Mouse (Mus musculus) adrenal gland, postnatal 0 days (tissue): Measurements from ENCODE around the gene Tpcn2. TPM values are rescaled to one million over a fixed set of nuclear protein-coding genes. Genes with fewer than 3 reads are reported as not detected.

Source experiments
- polyA plus RNA-seq: library from polyadenylated mRNA; unstranded; fragments of >200 nt; fragmentation: Nextera tagmentation; extraction: Ambion mirVana; gene quantifications from 2 replicates; pipeline ENCODE4 v1.2.1, GENCODE M21; 2015

Tpcn2 gene
- polyA plus RNA-seq, result 4.7 and 9.3 TPM in 2 replicates

DNA sequence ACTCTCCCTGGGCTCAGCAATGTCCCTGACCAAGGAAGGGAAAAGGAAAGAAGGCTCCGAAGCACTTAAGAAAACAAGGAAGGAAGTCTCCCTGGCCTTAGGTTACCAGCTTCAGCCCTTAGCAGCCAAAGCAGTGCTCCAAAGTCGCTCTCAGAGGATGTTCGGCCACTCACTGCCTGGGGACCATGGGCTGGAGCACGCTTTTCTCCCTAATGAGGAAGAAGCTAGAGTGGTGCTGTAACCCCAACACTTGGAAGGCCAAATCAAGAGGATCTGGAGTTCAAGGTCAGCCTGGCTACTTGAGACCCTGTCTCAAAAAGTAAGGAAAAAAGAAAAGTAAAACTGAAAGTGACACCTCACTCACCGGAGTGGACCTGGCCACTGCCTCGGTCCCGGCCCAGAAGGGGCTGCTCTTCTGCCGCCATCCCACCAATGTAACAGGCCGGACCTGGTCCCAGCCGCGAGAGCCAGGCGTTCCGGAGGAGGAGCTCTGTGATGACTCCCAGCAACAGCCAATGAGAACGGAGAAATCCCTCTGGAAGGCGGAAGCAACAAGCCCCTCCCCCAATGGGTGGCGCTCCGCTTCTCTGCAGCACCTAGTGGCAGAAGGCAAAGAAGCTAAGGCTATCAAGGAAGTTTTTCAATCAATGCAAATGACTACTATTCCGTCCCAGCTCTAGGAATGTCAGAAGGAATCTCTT is at the start of gene Tpcn2:
Gene Tpcn2, minus strand, starts transcription at position 525 of the 701 bp plus-strand sequence.

DNA sequence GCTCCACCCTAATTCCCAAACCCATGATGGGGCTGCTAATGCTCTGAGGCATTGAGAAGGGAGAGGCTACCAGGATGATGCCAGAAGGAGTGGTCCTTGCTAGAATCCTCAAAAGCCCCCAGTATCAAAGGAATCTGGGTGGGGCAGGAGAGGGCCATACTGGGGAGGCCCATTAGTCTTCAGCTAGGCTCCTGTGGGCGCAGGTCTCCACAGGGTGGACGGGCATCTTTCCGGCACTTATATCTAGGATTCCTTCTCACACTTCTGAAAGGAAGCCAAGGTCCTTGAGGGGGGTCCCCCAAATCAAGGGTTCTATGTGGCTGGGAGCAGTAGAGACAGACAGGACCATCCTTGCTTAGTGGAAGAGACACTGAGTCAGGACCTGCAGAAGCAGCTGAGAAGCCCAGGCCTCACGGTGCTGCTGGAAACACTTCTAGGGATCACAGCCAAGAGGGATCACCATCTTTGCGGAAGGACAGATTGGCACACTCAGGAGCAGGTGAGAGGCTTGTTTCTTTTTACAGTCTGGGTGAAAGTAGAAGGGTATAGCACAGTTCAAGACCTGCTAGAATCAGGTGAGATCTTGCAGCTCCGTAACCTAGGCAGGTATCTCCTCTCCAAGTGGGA is 31.1 kb upstream of the Tpcn2 start, which contains the start of gene Mrgprd:
Gene Mrgprd, plus strand, starts transcription at position 51 of the 627 bp plus-strand sequence.

DNA sequence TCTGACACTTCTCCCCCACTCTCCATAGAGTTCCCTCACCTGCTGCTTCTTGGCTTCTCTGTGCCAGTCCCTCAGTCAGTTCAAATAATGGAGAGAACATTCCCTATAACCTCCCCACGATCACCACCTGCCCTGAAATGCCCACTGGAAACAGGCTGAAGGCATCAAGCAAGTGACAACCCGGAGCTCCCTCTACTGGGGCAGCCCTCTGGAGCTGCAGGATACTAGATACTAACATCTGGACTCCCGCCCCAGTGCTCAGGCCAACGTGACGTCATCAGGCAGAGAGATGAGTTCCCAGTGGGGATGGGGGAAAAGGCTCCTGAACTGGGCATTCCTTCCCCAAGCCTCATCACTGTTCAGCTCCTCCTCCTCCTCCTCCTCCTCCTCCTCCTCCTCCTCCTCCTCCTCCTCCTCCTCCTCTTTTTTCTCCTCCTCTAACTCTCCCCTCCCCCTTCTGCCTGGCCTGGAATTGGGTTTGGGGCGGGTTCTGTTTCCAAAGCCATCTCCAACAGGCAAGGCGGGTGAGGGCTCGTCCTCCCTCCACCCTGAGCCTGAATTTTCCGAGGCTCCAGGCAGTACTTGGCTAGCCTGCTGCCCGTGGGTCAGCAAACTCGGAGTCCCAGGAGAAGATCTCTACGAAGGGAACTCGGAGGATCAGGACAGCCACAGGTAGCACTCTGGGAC is 16.7 kb upstream of the Tpcn2 start, which contains the start of gene Mrgprf:
Gene Mrgprf, plus strand, starts transcription at position 508 of the 687 bp plus-strand sequence.

DNA sequence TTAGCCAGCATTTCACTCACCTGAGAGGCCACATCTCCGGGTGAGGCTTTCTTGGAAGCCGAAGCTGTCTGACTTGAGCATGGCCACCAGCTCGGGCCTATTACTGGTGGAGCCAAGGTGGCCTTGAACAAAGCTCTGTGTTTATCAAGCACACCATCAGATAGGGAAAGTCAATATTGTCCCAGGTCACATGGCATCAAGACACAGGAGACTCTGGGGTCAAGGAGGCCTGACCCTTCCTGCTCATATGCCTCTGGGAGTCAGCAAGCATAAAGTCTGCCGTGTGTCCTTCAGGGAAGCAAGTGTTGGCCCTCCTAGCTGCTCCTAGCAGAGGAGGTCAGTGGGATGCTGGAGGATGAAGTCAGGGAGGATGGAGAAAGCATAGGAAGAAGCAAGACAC is 75.8 kb downstream of the Tpcn2 start, which contains the start of gene 1810010D01Rik:
Gene 1810010D01Rik, minus strand, starts transcription at position 114 of the 400 bp plus-strand sequence.

Other genes with a start within 250 kb of the Tpcn2 start
- 0.63 TPM in 1 of 2 replicates, not detected in the other for gene 1810010D01Rik, start 75.9 kb downstream of the Tpcn2 start, polyA plus RNA-seq
- gene Mrgprf, start 16.8 kb upstream of the Tpcn2 start, polyA plus RNA-seq, result 6.7 and 8.3 TPM in 2 replicates
- gene Mrgprd, start 30.8 kb upstream of the Tpcn2 start, polyA plus RNA-seq, result not detected in 2 replicates